Mouse (Mus musculus) cortical plate, adult 2 months (tissue): ENCODE results near the gene Gm28048.

ENCODE experiments used
- CTCF ChIP-seq: fragments of 200-500 bp; IDR thresholded peaks from 2 replicates; pipeline ENCODE4 v1.5.1; 2011; ENCODE audit warnings: mild to moderate bottlenecking, control low read depth, low read length; ENCODE audit not compliant: insufficient read depth; ENCODE audit errors: extremely low read depth
- POLR2A ChIP-seq: fragments of 200-500 bp; IDR thresholded peaks from 2 replicates; pipeline ENCODE4 v1.6.1; 2011; ENCODE audit warnings: mild to moderate bottlenecking, low read length, control low read depth; ENCODE audit not compliant: insufficient read depth; ENCODE audit errors: extremely low read depth

DNA sequence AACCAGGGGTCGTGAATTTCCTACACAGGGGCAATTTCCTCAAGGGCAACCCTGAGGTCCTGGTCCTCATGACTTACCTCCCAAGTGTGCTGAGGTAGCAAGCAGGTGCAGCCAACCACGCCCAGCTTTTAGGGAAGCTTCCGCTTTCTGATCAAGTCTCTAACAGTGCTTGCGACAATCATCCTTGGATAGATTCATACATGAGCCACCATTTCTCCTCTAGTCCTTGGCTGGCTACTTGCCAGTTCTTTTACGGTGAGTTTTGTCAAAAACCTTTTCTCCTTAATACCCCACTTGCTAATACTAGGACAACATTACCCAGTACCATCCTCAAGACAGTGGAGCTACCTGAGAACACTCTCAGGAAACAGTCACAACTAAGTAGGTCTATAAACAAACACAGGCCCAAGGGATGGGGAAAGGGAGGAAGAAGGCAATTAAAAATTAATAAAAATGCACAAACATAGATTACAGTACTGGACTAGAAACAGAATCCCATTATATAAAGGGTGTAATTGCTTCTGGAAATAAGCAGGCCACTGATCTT is 133.2 kb downstream of the Gm28048 start:
- TF ChIP-seq POLR2A: no peak
- TF ChIP-seq CTCF: no peak
